Mouse (Mus musculus): ENCODE results near the gene Pik3r2.

Pik3r2 gene

DNA sequence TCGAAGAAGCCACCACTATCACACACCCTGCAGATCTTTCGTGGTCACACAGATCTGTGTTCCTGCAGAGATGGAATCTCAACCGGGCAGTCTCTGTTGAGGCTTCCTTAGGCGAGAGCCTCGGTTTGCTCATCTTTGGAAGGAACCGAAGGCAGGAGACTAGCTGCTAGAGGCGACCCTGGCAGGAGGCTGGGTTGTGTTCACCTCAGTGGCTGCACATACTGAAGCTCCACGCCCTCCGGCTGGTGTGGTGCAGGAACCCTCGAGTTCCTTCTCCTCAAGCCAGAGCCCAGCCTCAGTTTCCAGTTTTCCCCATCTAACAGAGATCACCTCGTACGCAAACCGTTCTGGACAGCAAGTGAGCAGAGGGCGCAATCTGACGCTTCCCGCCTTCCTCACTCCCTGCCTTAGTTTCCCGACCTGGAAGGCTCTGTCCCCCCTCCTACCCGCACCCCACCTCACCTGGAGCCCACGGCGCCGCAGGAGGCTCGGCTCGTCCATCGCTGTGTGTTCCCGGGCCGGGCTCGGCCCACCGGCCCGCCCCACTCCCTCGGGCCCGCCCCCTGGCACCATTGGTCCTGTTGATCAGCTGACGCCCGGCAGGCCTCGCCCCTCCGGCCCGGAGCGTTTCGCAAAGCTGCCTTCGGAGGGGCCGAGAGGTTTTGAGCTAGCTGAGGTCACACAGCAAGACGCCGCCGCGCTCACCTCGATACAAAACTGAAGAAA is 28.1 kb upstream of the Pik3r2 start, which contains the start of gene Mast3:
Mast3 (minus strand) TSS at position 574 of the 726 bp plus-strand sequence.
- TF ChIP-seq GATA4 (IDR thresholded peaks at IDR 0.05; ENCODE audit: insufficient replicate concordance, low read length) = no peak

DNA sequence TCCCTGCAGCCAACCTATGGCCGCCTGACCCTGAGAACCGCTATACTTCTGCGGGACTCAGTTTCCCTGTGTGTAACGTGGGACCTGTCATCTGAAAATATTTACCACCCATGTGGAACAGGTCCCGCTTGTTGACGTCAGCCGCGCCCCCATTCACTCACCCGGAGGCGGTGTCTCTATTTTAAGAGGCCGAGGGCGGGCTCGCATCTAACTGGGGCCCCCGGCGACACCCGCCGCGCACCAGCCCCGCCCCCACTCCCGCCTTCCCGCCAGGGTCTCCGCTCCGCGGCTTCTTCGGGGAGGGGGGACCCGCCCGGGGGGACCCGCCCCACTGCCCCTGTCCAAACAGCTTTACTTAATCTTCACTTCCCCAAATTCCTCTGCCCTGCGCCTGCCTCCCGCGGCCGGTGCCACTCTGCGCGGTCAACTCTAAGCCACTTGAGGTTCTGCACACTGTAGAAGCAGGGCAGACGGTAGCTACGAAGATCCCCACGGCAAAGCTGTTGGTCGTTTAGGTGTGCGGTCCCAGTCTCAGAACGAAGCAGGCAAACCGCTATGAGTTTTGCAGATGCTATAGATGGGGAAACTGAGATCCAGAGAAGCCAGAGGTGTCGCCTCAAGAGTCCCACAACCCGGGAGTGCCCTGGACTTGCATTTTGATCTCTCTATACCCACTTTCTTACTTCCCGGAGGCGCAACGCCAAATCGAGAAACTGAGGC is 27.4 kb upstream of the Pik3r2 start:
- no peak for TF ChIP-seq GATA4 (IDR thresholded peaks at IDR 0.05; ENCODE audit: insufficient replicate concordance, low read length)

DNA sequence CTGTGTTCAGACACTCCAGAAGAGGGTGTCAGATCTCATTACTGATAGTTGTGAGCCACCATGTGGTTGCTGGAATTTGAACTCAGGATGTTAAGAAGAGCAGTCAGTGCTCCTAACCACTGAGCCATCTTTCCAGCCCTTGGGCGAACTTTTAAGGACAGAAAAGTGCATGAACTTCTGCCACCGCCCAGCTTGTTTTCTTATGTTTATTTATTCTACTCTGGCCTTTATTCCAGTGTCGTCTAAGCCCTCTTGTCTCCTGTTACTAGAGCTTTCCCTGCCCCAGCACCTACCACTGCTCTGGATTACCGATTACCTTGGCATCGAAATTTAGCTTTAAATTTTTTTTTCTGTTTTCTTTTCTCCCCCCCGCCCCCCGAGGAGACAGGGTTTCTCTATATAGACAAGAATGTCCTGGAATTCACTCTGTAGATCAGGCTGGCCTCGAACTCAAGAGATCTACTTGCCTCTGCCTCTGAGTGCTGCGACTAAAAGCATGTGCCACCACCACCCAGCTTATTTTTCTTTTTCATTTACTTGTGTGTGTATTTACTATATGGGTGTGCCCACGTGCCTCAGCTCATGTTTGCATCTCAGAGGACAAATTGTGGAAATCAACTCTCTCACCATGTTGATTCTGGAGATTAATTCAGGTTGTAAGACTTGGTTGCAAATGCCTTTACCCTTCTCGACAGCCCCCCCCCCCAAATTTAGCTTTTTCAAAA is 26.4 kb upstream of the Pik3r2 start:
- TF ChIP-seq GATA4 (IDR thresholded peaks at IDR 0.05; ENCODE audit: insufficient replicate concordance, low read length) = no peak

DNA sequence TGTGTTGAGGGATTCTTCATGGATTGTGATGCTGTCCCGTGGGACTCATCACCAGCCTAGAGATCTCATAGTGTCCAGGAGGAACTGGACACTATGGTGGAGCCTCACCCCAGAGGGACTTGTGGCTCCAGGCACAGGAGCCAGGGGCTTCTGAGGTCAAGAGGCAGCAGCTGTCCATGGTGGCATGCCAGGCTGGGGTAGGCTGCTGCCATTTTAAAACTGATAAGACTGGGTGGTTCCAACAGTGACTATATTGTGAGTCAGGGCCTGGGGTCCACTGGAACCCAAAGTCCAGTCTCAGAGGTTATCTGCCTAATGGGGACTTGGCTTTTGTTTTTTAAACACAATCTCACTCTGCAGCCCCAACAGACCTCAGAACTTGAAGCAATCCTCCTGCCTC is 25.3 kb upstream of the Pik3r2 start:
- TF ChIP-seq GATA4 (IDR thresholded peaks at IDR 0.05; ENCODE audit: insufficient replicate concordance, low read length) = no peak

DNA sequence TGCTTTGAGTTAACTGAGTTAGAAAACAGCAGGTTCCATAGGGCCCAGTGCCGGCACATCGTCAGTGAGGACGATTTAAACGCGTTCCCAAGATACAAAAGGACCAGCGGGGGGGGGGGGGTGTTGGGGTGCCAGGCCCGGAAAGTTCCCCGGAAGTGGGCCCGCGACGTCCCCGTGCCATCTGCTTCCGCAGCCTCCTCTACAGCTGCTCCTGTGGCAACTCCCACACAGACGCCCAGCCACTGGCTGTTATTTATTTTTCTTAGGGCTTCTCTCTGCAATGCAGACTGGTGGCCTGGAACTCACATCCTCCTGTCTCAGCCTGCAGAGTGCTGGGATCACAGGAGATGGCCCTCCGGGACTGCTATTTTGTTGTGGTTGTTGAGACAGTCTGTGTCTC is 24.6 kb upstream of the Pik3r2 start:
- no peak for TF ChIP-seq GATA4 (IDR thresholded peaks at IDR 0.05; ENCODE audit: insufficient replicate concordance, low read length)

DNA sequence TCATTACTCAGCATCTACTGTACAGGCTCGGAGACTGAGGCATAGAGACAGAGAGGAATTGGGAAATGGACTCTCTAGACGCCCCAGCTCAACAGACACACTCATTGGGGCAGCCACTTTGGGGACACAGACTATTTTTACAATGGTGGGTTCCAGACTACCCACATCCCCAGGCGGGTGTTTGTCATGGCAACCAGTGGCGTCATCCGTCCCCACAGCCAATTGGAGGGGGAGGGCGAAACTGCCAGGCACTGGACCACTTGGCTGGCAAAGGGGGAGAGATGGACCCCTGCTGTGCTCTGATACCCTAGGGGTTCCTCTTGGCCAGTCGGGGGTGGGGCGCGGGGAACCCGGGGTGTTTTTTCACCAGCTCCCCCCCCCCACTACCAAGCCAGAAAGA is 24.1 kb upstream of the Pik3r2 start:
- no peak for TF ChIP-seq GATA4 (IDR thresholded peaks at IDR 0.05; ENCODE audit: insufficient replicate concordance, low read length)

DNA sequence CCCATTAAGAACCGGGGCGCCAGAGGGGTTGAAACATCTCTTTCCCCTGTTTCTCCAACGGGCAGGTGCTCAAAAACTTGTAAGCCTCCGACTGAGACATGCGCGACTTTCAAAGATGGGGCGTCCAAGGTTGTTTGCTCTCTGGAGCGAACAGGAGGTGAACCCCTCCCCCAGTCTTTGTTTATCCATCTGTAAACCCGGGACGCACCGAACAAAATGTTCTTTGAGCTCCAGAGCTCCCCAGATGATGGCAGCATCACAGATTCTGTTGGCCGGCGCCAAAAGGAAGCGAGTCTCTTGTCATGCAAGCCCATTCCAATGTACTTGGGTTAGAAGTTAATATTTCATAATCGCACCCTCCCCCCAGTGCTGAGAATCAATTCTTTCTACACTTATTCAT is 21.8 kb upstream of the Pik3r2 start:
- TF ChIP-seq GATA4 (IDR thresholded peaks at IDR 0.05; ENCODE audit: insufficient replicate concordance, low read length) = peak; percentile 15; the same call in 1 of the 2 replicates

DNA sequence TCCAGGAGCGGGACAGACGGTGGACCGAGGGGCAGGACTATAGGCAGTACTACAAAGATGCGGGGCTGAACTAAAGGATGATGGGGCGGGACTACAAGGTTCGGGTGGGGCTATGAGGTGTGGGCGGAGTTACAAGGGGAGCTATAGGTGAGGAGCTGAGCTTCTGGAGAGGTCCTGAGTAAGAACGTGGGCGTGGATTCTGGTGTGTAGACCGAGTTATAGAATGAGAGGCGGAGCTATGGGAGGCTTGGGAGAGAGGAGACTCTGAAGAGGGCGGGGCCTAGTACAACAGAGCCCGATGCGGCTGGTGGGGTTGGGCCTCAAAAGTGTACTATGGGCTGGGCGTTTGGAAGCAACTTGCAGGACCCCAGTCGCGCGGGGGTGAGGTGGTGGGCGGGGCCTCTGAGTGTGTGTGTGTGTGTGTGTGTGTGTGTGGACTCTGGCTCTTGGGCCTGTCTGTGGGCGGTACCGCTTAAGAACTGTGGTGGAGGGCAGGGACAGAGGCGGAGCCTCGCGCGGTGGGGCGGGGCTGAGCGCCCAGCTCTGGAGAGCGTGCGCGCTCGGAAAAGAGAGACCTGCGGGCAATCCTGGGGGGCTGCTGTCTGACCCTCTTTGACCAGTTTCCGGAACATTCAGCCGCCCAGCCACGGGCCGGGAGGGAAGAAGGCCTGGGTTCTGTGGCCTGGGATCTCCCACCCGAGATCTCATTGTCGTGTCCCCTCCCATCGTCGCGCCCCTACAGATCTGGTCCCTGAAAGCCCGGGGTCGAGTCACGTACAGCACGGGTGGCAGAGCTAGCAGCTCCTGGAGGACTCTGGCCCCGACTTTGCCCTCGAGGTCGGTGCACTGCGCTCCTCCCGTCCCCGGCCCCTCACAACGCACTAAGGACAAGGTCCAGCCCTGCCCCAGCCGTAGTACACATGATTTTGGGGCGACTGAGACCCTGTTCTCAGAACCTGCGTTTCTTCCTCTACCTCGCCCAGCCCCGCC is 20.9 kb upstream of the Pik3r2 start:
- TF ChIP-seq GATA4 (IDR thresholded peaks at IDR 0.05; ENCODE audit: insufficient replicate concordance, low read length) = no peak

DNA sequence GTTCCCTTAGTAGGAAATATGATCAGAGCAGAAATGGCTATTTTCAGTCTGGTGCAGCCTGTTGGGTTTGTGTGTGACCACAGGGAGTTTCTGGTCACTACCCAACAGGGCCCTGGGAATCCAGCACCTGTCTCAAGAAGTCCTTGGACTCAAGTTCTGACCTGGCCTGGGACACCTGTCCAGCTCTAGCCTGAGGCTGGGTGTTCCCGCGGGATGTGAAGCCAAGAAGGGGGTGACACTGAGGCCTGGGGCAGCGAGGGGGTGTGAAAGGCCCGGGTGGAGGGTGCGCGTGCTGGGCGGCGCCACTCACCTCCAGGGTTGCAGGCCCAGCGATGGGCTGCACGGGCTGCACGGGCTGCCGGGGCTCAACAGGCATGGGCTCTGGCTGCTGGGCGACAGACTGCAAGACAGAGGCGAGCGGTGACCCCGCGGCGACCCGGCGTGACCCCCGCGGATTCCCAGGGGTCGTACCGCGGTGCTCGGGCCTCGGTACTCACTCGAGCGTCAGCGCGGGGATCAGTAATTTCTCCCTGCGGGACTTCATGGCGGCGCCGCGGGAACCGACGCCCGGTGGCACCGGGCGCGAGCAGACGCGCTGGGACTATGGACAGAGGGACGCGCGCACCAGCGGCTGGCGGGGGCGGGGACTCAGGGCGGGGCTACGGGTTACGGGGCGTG is 20.0 kb upstream of the Pik3r2 start:
- TF ChIP-seq GATA4 (IDR thresholded peaks at IDR 0.05; ENCODE audit: insufficient replicate concordance, low read length) = no peak

DNA sequence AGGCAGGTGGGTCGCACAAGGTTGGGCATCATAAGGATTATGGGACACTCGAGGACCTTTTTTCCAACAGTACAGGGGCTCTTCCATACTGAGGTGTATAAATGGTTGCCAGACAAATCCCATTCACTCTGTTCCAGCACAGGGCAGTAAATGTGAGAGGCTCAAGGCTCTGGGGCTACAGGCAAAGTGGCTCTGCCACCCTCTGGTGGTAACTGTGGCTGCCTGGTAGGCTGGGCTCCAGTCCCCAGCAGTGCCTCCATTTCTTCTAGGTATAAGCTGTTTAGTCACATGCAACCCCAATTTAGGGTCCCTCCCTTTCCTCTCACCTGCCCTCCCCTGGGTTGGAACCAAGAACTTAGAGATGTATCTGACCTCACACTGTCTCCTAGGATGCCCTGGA is 18.9 kb upstream of the Pik3r2 start:
- TF ChIP-seq GATA4 (IDR thresholded peaks at IDR 0.05; ENCODE audit: insufficient replicate concordance, low read length) = no peak

DNA sequence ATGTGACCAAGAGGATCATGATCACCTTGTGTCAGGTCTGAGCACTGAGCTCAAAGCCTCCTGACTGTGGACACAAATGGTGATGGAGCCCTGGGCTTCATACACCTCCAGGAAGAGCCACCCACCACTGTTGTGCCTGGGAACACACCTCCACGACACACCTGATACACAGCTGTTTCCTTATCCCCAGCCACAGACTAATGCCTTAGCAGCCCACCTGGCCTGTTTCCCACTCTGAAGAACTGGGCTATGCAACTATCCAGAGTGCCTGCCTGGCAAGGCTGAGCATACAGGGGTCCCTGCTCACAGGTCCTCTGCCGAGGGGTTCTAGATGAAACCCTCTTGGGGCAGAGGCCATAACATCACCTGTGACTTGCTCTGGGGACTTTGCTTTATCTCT is 17.7 kb upstream of the Pik3r2 start:
- no peak for TF ChIP-seq GATA4 (IDR thresholded peaks at IDR 0.05; ENCODE audit: insufficient replicate concordance, low read length)

DNA sequence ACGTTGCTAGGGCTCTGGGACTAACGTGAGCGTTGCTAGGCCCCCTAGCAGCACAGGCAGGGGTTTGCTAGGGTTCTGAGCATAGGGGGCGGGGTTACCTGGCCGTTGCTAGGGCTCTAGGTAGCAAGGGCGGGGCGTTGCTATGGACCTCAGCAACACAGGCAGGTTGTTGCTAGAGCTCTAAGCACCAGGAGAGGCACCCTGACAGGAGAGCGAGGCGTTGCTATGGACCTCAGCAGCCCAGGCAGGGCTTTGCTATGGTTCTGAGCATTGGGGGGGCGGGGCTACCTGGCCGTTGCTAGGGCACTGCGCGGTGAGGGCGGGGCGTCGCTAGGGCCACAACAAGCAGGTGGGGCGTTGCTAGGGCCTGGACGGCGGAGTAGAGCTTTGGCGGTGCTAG is 16.2 kb upstream of the Pik3r2 start:
- TF ChIP-seq GATA4 (IDR thresholded peaks at IDR 0.05; ENCODE audit: insufficient replicate concordance, low read length) = no peak

DNA sequence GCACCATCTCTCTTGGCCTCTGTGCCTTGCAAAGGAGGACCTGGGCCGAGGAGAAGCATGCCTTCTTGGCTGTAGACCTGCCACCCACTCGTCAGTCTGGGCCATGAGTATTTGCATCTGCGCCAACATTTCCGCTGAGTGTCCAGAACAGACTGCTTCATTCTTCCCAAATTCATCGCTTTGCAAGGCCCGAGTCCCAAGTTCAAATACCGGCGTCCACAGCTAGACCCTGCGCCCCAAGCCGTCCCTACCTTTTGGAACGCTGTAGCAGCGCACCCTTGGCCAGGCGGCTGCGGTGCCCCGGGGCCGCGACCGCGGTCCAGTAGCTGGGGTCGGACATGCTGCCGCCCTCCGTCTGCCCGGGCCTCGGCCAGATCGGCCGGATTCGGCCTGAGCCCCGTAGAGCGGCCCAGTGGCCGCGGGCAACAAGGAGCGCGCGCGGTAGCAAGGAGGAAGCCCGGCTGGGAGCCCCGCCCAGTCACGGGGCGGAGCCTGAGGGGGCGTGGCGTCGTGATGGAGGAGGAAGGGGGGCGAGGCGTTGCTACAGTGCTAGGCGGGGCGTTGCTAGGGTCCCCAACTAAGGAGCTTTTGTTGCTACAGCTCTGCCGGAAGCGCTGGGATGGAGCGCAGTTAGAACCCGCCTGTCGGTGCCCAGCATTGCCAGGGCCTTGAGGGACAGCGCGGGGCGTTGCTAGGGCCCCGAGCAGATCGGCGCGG is 15.6 kb upstream of the Pik3r2 start:
- no peak for TF ChIP-seq GATA4 (IDR thresholded peaks at IDR 0.05; ENCODE audit: insufficient replicate concordance, low read length)

DNA sequence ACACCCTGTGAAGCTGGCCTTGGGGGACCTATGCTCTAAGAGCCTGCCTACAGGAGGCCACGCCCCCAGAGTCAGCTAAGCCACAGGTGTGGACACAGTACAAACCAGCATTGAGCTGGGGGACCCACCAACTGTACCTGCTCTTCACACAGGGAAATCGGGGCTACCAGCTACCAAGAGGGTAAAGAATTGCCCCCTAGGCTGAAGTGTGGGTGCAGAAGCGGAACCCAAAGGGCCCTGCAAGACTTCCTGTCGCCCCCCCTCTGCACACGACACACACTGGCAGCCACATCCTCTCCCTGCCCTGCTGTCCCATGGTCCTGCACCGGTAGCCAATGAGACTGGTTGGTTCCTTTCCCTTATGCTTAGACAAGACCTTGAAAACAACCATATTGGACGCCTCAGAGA is 14.8 kb upstream of the Pik3r2 start:
- TF ChIP-seq GATA4 (IDR thresholded peaks at IDR 0.05; ENCODE audit: insufficient replicate concordance, low read length) = no peak
